Mouse (Mus musculus): ENCODE measurements around the gene Kcns1.

Kcns1 gene

GRCm38 (mm10) chr2:164119503-164119902 lies 51.4 kb downstream of the Kcns1 start:
- no peak for DNase-seq

DNA sequence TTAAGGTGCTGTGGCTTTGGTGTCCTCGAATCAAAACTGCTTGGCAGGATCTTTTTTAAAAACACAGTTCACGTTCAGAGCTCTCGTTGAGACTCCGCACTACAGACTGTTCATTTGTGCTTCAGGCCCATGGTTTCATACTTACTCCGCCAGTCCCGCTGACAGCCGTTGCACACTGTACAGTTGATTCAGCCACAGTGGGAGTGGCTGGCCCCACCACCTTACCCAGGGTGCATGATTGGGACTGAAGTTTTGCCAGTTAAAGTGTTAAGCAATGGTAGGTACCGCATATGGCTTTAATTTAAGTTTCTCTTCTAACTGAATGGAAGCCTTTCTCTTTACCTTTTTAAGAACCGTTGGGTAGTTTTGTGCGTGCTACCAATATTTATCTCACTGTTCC lies 55.4 kb downstream of the Kcns1 start:
- DNase-seq: no peak

GRCm38 (mm10) chr2:164114051-164114450 lies 56.9 kb downstream of the Kcns1 start:
- DNase-seq: no peak
